Mouse (Mus musculus): ENCODE measurements around the gene Mfap5. TPM values are rescaled to one million over a fixed set of nuclear protein-coding genes. Genes with fewer than 3 reads are reported as not detected.
A peak's percentile ranks its signal among the peaks of the same experiment; 100 is the strongest.

The Mfap5 gene
- polyA plus RNA-seq, 1 experiment from 2014 or later, result 0.55 TPM

DNA sequence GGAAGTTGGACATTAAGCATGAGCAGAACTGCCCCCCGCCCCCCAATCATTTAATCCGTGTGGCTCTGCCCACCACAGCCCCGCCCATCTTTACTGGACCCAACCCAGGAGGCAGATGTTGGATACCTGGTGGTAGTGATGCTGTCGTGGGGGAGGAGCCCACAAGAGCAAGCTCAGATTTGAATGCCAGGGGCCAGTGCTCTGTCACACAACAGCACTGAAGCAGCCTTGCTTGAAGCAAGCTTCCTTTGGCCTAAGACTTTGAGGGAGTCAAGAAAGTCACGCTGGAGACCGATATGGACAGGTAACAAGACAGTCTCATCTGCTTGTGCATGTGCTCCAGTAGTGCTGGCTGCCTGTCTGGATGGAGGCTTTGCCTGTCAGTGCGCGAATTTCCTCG lies 48.0 kb downstream of the Mfap5 start, which contains the start of gene Aicda:
Aicda (plus strand) TSS at position 196 of the 400 bp plus-strand sequence.
- Histone ChIP-seq H3K9ac (replicated peaks) (no peak within 1 kb of the TSS), H3K27ac (ENCODE audit: low read depth) (no peak within 1 kb of the TSS), H3K36me3 (replicated peaks; ENCODE audit: insufficient read depth, low read length) (no peaks in the 10 kb centered on the region), H3K4me2 (ENCODE audit: low read depth, low read length) (no peak within 1 kb of the TSS), H3K9me3 (ENCODE audit: low read length) (no peaks in the 10 kb centered on the region), H3K27me3 (ENCODE audit: insufficient read depth, low read length) (no peaks in the 10 kb centered on the region), H3K4me1 (ENCODE audit: insufficient read depth) (no peaks in the 10 kb centered on the region), H3K4me3 (ENCODE audit: low read depth, low read length) (no peak within 1 kb of the TSS)
- ATAC-seq (no peak), DNase-seq (no peak)
- 55% methylated on average over 9 of the region's 9 CpGs for WGBS (ENCODE audit: insufficient replicate concordance)
- TF ChIP-seq EP300 (IDR thresholded peaks at IDR 0.05; ENCODE audit: low read depth) (no peak), CTCF (IDR thresholded peaks at IDR 0.05; ENCODE audit: low read depth) (no peak)

DNA sequence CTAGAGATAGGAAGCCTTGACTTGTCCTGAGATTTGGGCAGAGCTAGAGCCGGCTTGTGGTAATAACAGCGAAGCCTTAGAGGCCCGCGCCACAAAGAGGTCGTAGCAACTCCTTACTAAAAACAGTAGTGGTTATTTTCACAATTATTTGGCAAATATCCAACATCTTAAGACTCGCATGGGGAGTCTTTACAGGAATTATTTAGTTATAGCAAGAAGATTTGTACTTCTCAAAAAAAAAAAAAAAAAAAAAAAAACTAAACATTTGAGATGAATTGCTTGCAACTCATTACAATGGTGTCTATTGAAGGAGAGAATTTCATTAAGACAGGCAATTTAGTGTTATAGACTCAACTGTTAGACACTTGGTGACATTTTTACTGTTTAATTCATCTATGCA lies 48.5 kb downstream of the Mfap5 start:
- Histone ChIP-seq H3K4me1 (ENCODE audit: insufficient read depth) (no peaks in the 10 kb centered on the region), H3K27ac (ENCODE audit: low read depth) (no peak overlapping the region), H3K4me2 (ENCODE audit: low read depth, low read length) (no peak overlapping the region), H3K9me3 (ENCODE audit: low read length) (no peaks in the 10 kb centered on the region), H3K36me3 (replicated peaks; ENCODE audit: insufficient read depth, low read length) (no peaks in the 10 kb centered on the region), H3K9ac (replicated peaks) (no peak overlapping the region), H3K27me3 (ENCODE audit: insufficient read depth, low read length) (no peaks in the 10 kb centered on the region), H3K4me3 (ENCODE audit: low read depth, low read length) (no peak overlapping the region)
- DNase-seq, result no peak
- no peak for ATAC-seq
- 68% methylated on average over 6 of the region's 6 CpGs for whole genome bisulfite sequencing (ENCODE audit: insufficient replicate concordance)
- TF ChIP-seq CTCF (IDR thresholded peaks at IDR 0.05; ENCODE audit: low read depth) (no peak), EP300 (IDR thresholded peaks at IDR 0.05; ENCODE audit: low read depth) (no peak)

DNA sequence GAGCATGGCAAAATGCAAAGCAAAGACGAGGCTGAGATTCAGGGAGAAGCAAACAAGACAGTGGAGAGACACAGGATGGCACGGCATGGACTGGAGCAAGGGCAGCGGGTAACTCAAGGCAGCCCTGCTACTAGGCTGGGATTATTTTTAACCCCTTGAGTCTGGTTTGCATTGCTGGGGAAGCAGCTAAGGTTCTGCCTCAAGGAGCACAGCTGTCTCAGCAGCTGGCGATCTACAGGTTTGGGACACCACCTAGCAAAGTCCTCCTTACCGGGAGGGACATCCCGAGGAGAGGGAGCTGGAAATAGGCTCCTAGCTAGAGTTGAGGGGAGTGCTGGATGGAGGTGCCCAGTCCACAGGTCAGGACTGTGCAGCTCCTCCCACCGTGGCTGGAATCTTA lies 49.6 kb downstream of the Mfap5 start:
- H3K27me3 ChIP-seq (ENCODE audit: insufficient read depth, low read length), result no peaks in the 10 kb centered on the region
- no peak overlapping the region for H3K4me2 ChIP-seq (ENCODE audit: low read depth, low read length)
- no peak overlapping the region for H3K4me3 ChIP-seq (ENCODE audit: low read depth, low read length)
- ATAC-seq, result no peak
- WGBS (ENCODE audit: insufficient replicate concordance), result 20% methylated on average over 7 of the region's 7 CpGs
- H3K9ac ChIP-seq (replicated peaks), result no peak overlapping the region
- TF ChIP-seq CTCF (IDR thresholded peaks at IDR 0.05; ENCODE audit: low read depth) (no peak), EP300 (IDR thresholded peaks at IDR 0.05; ENCODE audit: low read depth) (no peak)
- H3K36me3 ChIP-seq (replicated peaks; ENCODE audit: insufficient read depth, low read length), result no peaks in the 10 kb centered on the region
- DNase-seq, result no peak
- no peaks in the 10 kb centered on the region for H3K9me3 ChIP-seq (ENCODE audit: low read length)
- H3K4me1 ChIP-seq (ENCODE audit: insufficient read depth), result no peaks in the 10 kb centered on the region; the same call in 1 of the 2 replicates
- no peak overlapping the region for H3K27ac ChIP-seq (ENCODE audit: low read depth)

DNA sequence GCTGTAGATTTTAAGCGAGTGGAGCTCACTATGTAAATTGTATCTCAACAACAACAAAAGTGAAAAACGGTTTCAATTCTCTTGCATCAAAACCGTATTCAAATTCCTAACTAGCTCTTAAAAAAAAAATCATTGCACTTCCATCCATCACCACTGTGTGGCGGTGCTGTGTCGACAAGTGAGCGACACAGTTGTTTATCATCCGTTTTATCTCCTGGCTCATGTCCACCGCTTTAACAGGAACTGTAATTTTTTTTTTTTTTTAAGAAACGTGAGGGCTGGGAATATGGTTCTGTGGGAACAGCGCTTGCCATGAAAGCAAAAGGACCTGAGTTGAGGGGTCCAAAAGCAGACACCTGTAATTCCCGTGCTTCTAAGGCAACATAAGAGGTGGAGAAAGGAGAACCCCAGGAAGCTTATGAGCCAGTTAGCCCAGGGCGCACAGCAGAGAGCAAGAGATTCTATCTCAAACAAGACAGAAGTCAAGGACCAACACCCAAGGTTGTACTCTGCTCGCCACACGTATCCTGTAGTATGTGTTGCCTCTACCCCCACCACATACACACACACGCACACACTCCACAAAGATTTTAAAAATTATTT lies 51.4 kb downstream of the Mfap5 start:
- H3K36me3 ChIP-seq (replicated peaks; ENCODE audit: insufficient read depth, low read length), result no peaks in the 10 kb centered on the region
- 22% methylated on average over 15 of the region's 15 CpGs for WGBS (ENCODE audit: insufficient replicate concordance)
- no peak for TF ChIP-seq EP300 (IDR thresholded peaks at IDR 0.05; ENCODE audit: low read depth)
- TF ChIP-seq CTCF (IDR thresholded peaks at IDR 0.05; ENCODE audit: low read depth), result peak; percentile 81
- no peak overlapping the region for H3K9ac ChIP-seq (replicated peaks)
- 0 out of 2 replicates have a peak, but pooled peaks cover 7% of the 10 kb centered on the region for H3K27me3 ChIP-seq (ENCODE audit: insufficient read depth, low read length)
- ATAC-seq (no peak), DNase-seq (peak; percentile 59)
- no peaks in the 10 kb centered on the region for H3K9me3 ChIP-seq (ENCODE audit: low read length)
- no peaks in the 10 kb centered on the region; the same call in 1 of the 2 replicates for H3K4me1 ChIP-seq (ENCODE audit: insufficient read depth)
- H3K27ac ChIP-seq (ENCODE audit: low read depth), result no peak overlapping the region
- peak overlapping the region; percentile 24; the same call in 1 of the 2 replicates for H3K4me2 ChIP-seq (ENCODE audit: low read depth, low read length)
- no peak overlapping the region for H3K4me3 ChIP-seq (ENCODE audit: low read depth, low read length)

DNA sequence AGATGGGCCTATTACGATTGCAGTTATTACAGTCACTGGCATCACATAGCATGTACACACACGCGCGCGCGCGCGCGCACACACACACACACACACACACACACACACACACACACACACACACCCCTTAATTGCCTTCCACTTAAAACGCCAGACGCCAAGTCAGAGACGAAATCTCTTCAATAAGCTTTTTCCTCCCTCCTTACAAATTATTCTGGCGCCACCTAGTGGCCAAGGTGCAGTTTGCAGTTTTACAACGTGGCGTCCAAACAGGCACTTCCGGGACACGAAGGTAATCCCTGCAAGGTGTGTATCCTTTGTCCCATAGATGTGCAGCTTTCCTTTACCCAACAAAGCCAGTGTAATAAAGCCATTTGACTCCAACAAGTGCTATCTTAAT lies 54.8 kb downstream of the Mfap5 start:
- 19% methylated on average over 17 of the region's 17 CpGs for WGBS (ENCODE audit: insufficient replicate concordance)
- H3K4me2 ChIP-seq (ENCODE audit: low read depth, low read length), result peak overlapping the region; percentile 38
- peak; percentile 35; the same call in 1 of the 2 replicates for ATAC-seq

DNA sequence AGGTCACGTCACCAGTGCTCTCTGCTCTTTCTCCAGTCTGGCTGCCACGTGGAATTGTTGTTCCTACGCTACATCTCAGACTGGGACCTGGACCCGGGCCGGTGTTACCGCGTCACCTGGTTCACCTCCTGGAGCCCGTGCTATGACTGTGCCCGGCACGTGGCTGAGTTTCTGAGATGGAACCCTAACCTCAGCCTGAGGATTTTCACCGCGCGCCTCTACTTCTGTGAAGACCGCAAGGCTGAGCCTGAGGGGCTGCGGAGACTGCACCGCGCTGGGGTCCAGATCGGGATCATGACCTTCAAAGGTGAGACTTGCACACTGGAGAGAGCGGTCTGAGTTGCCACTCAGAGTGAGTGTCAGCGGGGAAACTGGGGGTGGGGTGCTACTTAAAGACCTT lies 55.4 kb downstream of the Mfap5 start:
- Histone ChIP-seq H3K36me3 (replicated peaks; ENCODE audit: insufficient read depth, low read length) (no peaks in the 10 kb centered on the region), H3K4me1 (ENCODE audit: insufficient read depth) (no peaks in the 10 kb centered on the region; the same call in 1 of the 2 replicates), H3K9ac (replicated peaks) (no peak overlapping the region), H3K27ac (ENCODE audit: low read depth) (no peak overlapping the region), H3K9me3 (ENCODE audit: low read length) (no peaks in the 10 kb centered on the region), H3K4me3 (ENCODE audit: low read depth, low read length) (no peak overlapping the region), H3K4me2 (ENCODE audit: low read depth, low read length) (no peak overlapping the region), H3K27me3 (ENCODE audit: insufficient read depth, low read length) (peaks cover 14% of the 10 kb centered on the region; the same call in 1 of the 2 replicates)
- DNase-seq (no peak), ATAC-seq (peak; percentile 13; the same call in 1 of the 2 replicates)
- 74% methylated on average over 20 of the region's 20 CpGs for whole genome bisulfite sequencing (ENCODE audit: insufficient replicate concordance)
- TF ChIP-seq EP300 (IDR thresholded peaks at IDR 0.05; ENCODE audit: low read depth), result no peak

More for the DNA sequence above, 54.8 kb downstream of the Mfap5 start:
- Histone ChIP-seq H3K9ac (replicated peaks) (no peak overlapping the region), H3K27ac (ENCODE audit: low read depth) (no peak overlapping the region), H3K4me3 (ENCODE audit: low read depth, low read length) (no peak overlapping the region), H3K9me3 (ENCODE audit: low read length) (no peaks in the 10 kb centered on the region), H3K27me3 (ENCODE audit: insufficient read depth, low read length) (peaks cover 14% of the 10 kb centered on the region; the same call in 1 of the 2 replicates), H3K36me3 (replicated peaks; ENCODE audit: insufficient read depth, low read length) (no peaks in the 10 kb centered on the region), H3K4me1 (ENCODE audit: insufficient read depth) (no peaks in the 10 kb centered on the region; the same call in 1 of the 2 replicates)
- DNase-seq, result peak; percentile 75
- TF ChIP-seq EP300 (IDR thresholded peaks at IDR 0.05; ENCODE audit: low read depth), result no peak
- TF ChIP-seq CTCF (IDR thresholded peaks at IDR 0.05; ENCODE audit: low read depth), result peak; percentile 90
